Mouse (Mus musculus) stomach, postnatal 0 days (tissue): ENCODE data around the gene Tmem201.

Source experiments
- CTCF ChIP-seq: IDR thresholded peaks from 2 replicates; pipeline ENCODE4 v1.5.1; 2016; ENCODE audit warnings: antibody characterized with exemption, low read depth, mild to moderate bottlenecking, moderate library complexity
- EP300 ChIP-seq: optimal IDR thresholded peaks from 2 replicates; pipeline ENCODE3; 2016; ENCODE audit warnings: antibody characterized with exemption

- TF ChIP-seq EP300 (no peak), CTCF (no peak)
These were observed 7.0 kb downstream of the Tmem201 start for GRCm38 (mm10) chr4:149730827-149731226.
